Mouse (Mus musculus) liver, embryonic 11.5 days (tissue): Measurements from ENCODE around the gene Tekt4. TPM values are rescaled to one million over a fixed set of nuclear protein-coding genes. Genes with fewer than 3 reads are reported as not detected.

Experiments
- ATAC-seq: fragments of 200-750 bp; cut with Nextera tagmentation; replicated peaks from 2 replicates; pipeline ENCODE4 v1.8.0; 2017; ENCODE audit warnings: moderate number of reproducible peaks, mild to moderate bottlenecking, moderate TSS enrichment, moderate library complexity; ENCODE audit not compliant: low FRiP score
- DNase-seq: peaks from one replicate; pipeline ENCODE4 v3.0.0-alpha.2; 2017; ENCODE audit warnings: low spot score
- H3K27ac ChIP-seq: fragments of 300-500 bp; sonication (generic); 2 replicates; pipeline ENCODE4 v1.5.1; 2014; ENCODE audit warnings: mild to moderate bottlenecking, low read depth, low read length, control low read depth
- H3K27me3 ChIP-seq: fragments of 300-500 bp; sonication (generic); replicated peaks from 2 replicates; pipeline ENCODE4 v1.6.1; 2014; ENCODE audit warnings: low read length, mixed read lengths; ENCODE audit not compliant: control insufficient read depth, insufficient read depth
- H3K36me3 ChIP-seq: fragments of 300-500 bp; sonication (generic); 2 replicates; pipeline ENCODE4 v1.6.1; 2014; ENCODE audit warnings: mild to moderate bottlenecking, low read length, moderate library complexity, mixed read lengths; ENCODE audit not compliant: control insufficient read depth, insufficient read depth
- H3K4me1 ChIP-seq: fragments of 300-500 bp; sonication (generic); replicated peaks from 2 replicates; pipeline ENCODE4 v1.6.1; 2014; ENCODE audit warnings: low read length, mixed read lengths; ENCODE audit not compliant: control insufficient read depth, insufficient read depth
- H3K4me2 ChIP-seq: fragments of 300-500 bp; sonication (generic); 2 replicates; pipeline ENCODE4 v1.6.1; 2014; ENCODE audit warnings: mild to moderate bottlenecking, control low read depth, moderate library complexity
- H3K4me3 ChIP-seq: fragments of 300-500 bp; sonication (generic); 2 replicates; pipeline ENCODE4 v1.5.1; 2014; ENCODE audit warnings: low read depth, low read length, control low read depth
- H3K9ac ChIP-seq: fragments of 300-500 bp; sonication (generic); 2 replicates; pipeline ENCODE4 v1.6.1; 2014; ENCODE audit warnings: low read depth, low read length, control low read depth
- H3K9me3 ChIP-seq: fragments of 300-500 bp; sonication (generic); 2 replicates; pipeline ENCODE4 v1.6.1; 2016; ENCODE audit warnings: low read length, inconsistent platforms, mixed read lengths; ENCODE audit not compliant: control insufficient read depth
- WGBS: fragments of 180-500 bp; shearing (Covaris S2); extraction: QIAGEN DNeasy Blood & Tissue Kit; methylation state at CpG from one replicate; pipeline ENCODE4 v1.1.7; 2014; 5-methylcytosine and 5-hydroxymethylcytosine counted together
- polyA plus RNA-seq: library from polyadenylated mRNA; unstranded; fragments of >200 nt; fragmentation: Nextera tagmentation; extraction: Ambion mirVana; gene quantifications from 2 replicates; pipeline ENCODE4 v1.2.1, GENCODE M21; 2014

The Tekt4 gene
- polyA plus RNA-seq, 1 experiment from 2014 or later, result not detected

GRCm38 (mm10) chr17:25427441-25427840, 27.0 kb upstream of the Tekt4 start:
- DNase-seq (no peak), ATAC-seq (no peak; the same call in 1 of the 2 replicates)
- Histone ChIP-seq H3K9me3 (no peaks in the 10 kb centered on the region), H3K4me3 (no peak overlapping the region), H3K27ac (no peak overlapping the region), H3K36me3 (no peaks in the 10 kb centered on the region), H3K4me2 (no peak overlapping the region), H3K4me1 (peaks cover 9% of the 10 kb centered on the region; the same call in 1 of the 2 replicates), H3K9ac (no peak overlapping the region), H3K27me3 (peaks cover 28% of the 10 kb centered on the region)
- 38% methylated on average over 10 of the region's 10 CpGs for WGBS

GRCm38 (mm10) chr17:25429240-25429639, 25.2 kb upstream of the Tekt4 start:
- Histone ChIP-seq H3K27me3 (peaks cover 46% of the 10 kb centered on the region), H3K4me3 (no peak overlapping the region)
- 38% methylated on average over 5 of the region's 5 CpGs for WGBS

GRCm38 (mm10) chr17:25429886-25430285, 24.5 kb upstream of the Tekt4 start:
- Histone ChIP-seq H3K4me1 (peaks cover 9% of the 10 kb centered on the region; the same call in 1 of the 2 replicates), H3K4me2 (no peak overlapping the region), H3K9ac (no peak overlapping the region), H3K36me3 (no peaks in the 10 kb centered on the region), H3K27ac (no peak overlapping the region), H3K9me3 (no peaks in the 10 kb centered on the region), H3K27me3 (peaks cover 52% of the 10 kb centered on the region), H3K4me3 (no peak overlapping the region)
- DNase-seq, result no peak
- ATAC-seq, result no peak
- WGBS, result 49% methylated on average over 6 of the region's 6 CpGs

More at GRCm38 (mm10) chr17:25429240-25429639, 25.2 kb upstream of the Tekt4 start:
- peaks cover 9% of the 10 kb centered on the region; the same call in 1 of the 2 replicates for H3K4me1 ChIP-seq
- H3K4me2 ChIP-seq, result no peak overlapping the region
- no peak overlapping the region for H3K27ac ChIP-seq
- H3K9me3 ChIP-seq, result no peaks in the 10 kb centered on the region
- H3K36me3 ChIP-seq, result no peaks in the 10 kb centered on the region
- H3K9ac ChIP-seq, result no peak overlapping the region
- ATAC-seq, result no peak
- no peak for DNase-seq

- Histone ChIP-seq H3K9me3 (no peaks in the 10 kb centered on the region), H3K27ac (no peak overlapping the region), H3K4me2 (no peak overlapping the region), H3K36me3 (no peaks in the 10 kb centered on the region), H3K4me3 (no peak overlapping the region), H3K27me3 (peaks cover 58% of the 10 kb centered on the region), H3K4me1 (peaks cover 9% of the 10 kb centered on the region; the same call in 1 of the 2 replicates), H3K9ac (no peak overlapping the region)
- 52% methylated on average over 8 of the region's 8 CpGs for WGBS
- no peak for DNase-seq
- no peak for ATAC-seq
Measured at GRCm38 (mm10) chr17:25430534-25430933, 23.9 kb upstream of the Tekt4 start.

- ATAC-seq, result no peak
- H3K36me3 ChIP-seq, result no peaks in the 10 kb centered on the region
- no peak for DNase-seq
- H3K27ac ChIP-seq, result no peak overlapping the region
- no peaks in the 10 kb centered on the region for H3K9me3 ChIP-seq
- H3K4me1 ChIP-seq, result peaks cover 4% of the 10 kb centered on the region; the same call in 1 of the 2 replicates
- whole genome bisulfite sequencing, result 3% methylated on average over 53 of the region's 53 CpGs
- peak overlapping the region; percentile 61 for H3K4me3 ChIP-seq
- peak overlapping the region; percentile 60; the same call in 1 of the 2 replicates for H3K9ac ChIP-seq
- H3K4me2 ChIP-seq, result peak overlapping the region; percentile 74
- peaks cover 65% of the 10 kb centered on the region for H3K27me3 ChIP-seq
Measured at GRCm38 (mm10) chr17:25432433-25433181, 21.8 kb upstream of the Tekt4 start.

GRCm38 (mm10) chr17:25433223-25433616, 21.2 kb upstream of the Tekt4 start:
- Histone ChIP-seq H3K4me3 (peak overlapping the region; percentile 61), H3K36me3 (no peaks in the 10 kb centered on the region), H3K9me3 (no peaks in the 10 kb centered on the region), H3K27ac (peak overlapping the region; percentile 68; the same call in 1 of the 2 replicates), H3K27me3 (peaks cover 65% of the 10 kb centered on the region), H3K4me1 (peaks cover 4% of the 10 kb centered on the region; the same call in 1 of the 2 replicates), H3K4me2 (peak overlapping the region; percentile 74), H3K9ac (peak overlapping the region; percentile 60)
- peak; percentile 33; the same call in 1 of the 2 replicates for ATAC-seq
- DNase-seq, result no peak
- WGBS, result 2% methylated on average over 40 of the region's 40 CpGs

GRCm38 (mm10) chr17:25433617-25434606, 20.5 kb upstream of the Tekt4 start, which contains the start of gene Cacna1h:
Cacna1h (minus strand) TSS chr17:25433783.
- peak within 1 kb of the TSS; percentile 74 for H3K4me2 ChIP-seq
- H3K36me3 ChIP-seq, result no peaks in the 10 kb centered on the region
- peaks cover 4% of the 10 kb centered on the region; the same call in 1 of the 2 replicates for H3K4me1 ChIP-seq
- peak within 1 kb of the TSS; percentile 61 for H3K4me3 ChIP-seq
- 1% methylated on average over 83 of the region's 103 CpGs for WGBS
- ATAC-seq (peak; percentile 77), DNase-seq (peak; percentile 80)
- H3K27me3 ChIP-seq, result peaks cover 65% of the 10 kb centered on the region
- H3K27ac ChIP-seq, result peak within 1 kb of the TSS; percentile 68
- no peaks in the 10 kb centered on the region for H3K9me3 ChIP-seq
- H3K9ac ChIP-seq, result peak within 1 kb of the TSS; percentile 60

GRCm38 (mm10) chr17:25441417-25441816, 13.0 kb upstream of the Tekt4 start:
- DNase-seq (no peak), ATAC-seq (no peak; the same call in 1 of the 2 replicates)
- Histone ChIP-seq H3K9me3 (no peaks in the 10 kb centered on the region), H3K27me3 (0 out of 2 replicates have a peak, but pooled peaks cover 2% of the 10 kb centered on the region), H3K9ac (no peak overlapping the region), H3K36me3 (no peaks in the 10 kb centered on the region), H3K4me1 (peaks cover 5% of the 10 kb centered on the region), H3K4me2 (no peak overlapping the region), H3K4me3 (no peak overlapping the region), H3K27ac (no peak overlapping the region)
- WGBS, result 64% methylated on average over 6 of the region's 6 CpGs
